Mouse (Mus musculus): ENCODE data around the gene Nostrin. TPM values are rescaled to one million over a fixed set of nuclear protein-coding genes. Genes with fewer than 3 reads are reported as not detected.

The Nostrin gene
- polyA plus RNA-seq, 2 experiments, result 5.0 to 10.0 TPM

DNA sequence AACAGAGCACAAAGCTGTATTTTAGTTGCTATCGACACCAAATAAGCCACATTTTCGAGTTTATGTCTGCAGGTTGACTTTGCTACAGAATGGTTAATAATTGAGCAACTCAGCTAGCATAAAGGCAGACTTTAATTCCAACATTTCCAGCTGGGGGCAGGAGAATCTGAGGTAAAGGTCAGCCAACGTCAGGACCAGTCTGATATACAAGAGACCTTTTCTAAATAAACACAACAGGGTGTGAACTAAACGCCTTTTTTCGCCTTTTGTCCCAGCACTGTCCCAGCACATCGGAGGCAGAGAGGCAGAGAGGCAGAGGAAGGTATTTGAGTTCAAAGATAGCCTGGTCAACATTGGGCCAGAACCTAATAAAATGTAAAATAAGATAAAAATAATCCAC, 69.6 kb downstream of the Nostrin start:
- no peaks in the 10 kb centered on the region for H3K9me3 ChIP-seq (ENCODE audit: control insufficient read depth, low read length)
- peak overlapping the region; percentile 77 for H3K4me2 ChIP-seq (ENCODE audit: low read depth)
- H3K9ac ChIP-seq (replicated peaks), result peak overlapping the region; percentile 74
- H3K27me3 ChIP-seq (ENCODE audit: control insufficient read depth, insufficient read depth, low read length), result no peaks in the 10 kb centered on the region
- peak in 2 of 3 experiments; percentile 9 to 20 for DNase-seq (ENCODE audit: low read depth in 3 of 3, low spot score in 3 of 3)
- peak overlapping the region; percentile 78 to 89 for H3K4me3 ChIP-seq (ENCODE audit: insufficient read depth in 1 of 2, low read depth in 2 of 2, low read length in 2 of 2)
- ATAC-seq (ENCODE audit: insufficient read depth), result no peak
- WGBS (ENCODE audit: insufficient replicate concordance), result 11% methylated on average over 6 of the region's 6 CpGs
- peaks cover 5 to 7% of the 10 kb centered on the region in 2 experiments for H3K4me1 ChIP-seq (replicated peaks; ENCODE audit: control insufficient read depth in 2 of 2, insufficient read depth in 2 of 2, low read length in 1 of 2)
- peak overlapping the region; percentile 26 for H3K27ac ChIP-seq
- TF ChIP-seq CTCF (IDR thresholded peaks at IDR 0.05; ENCODE audit: low read depth) (no peak), EP300 (IDR thresholded peaks at IDR 0.05; ENCODE audit: low read depth) (no peak)
- H3K36me3 ChIP-seq (replicated peaks; ENCODE audit: control insufficient read depth, insufficient read depth, low read depth), result peaks cover 28% of the 10 kb centered on the region

DNA sequence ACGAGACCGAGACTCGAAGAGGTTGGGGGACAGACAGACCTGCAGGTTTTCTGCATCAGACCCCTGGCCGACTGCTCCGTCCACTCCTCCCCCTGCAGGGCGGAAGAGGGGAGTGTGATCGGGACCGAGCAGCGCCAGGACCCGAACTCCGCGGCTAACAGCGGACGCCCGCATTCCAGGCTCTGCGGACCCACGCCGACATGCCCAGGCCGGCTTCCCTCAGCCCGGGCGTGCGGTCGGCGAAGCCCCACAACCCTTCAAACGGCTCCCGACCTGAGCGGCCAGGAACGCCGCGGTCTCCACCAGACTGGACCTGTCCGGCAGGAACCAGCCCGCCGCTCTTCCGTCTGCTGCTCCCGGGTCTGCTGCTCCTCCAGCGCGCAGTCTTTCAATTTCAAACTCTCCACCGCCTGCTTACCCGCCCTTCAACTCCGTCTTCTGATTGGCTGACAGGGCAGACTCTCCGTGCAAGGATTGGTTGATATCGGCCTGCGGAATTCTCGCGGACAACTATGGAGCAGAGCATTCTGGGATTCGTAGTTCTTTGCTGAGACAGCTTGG, 70.3 kb downstream of the Nostrin start, which contains the start of gene Spc25:
Spc25 (minus strand) TSS at position 404 of the 561 bp plus-strand sequence.
- peak; percentile 93 to 94 (median 94) for DNase-seq (ENCODE audit: low read depth in 3 of 3, low spot score in 3 of 3)
- no peaks in the 10 kb centered on the region for H3K9me3 ChIP-seq (ENCODE audit: control insufficient read depth, low read length)
- H3K4me3 ChIP-seq (ENCODE audit: insufficient read depth in 1 of 2, low read depth in 2 of 2, low read length in 2 of 2), result peak within 1 kb of the TSS; percentile 78 to 89
- peak within 1 kb of the TSS; percentile 74 for H3K9ac ChIP-seq (replicated peaks)
- peak; percentile 96 for ATAC-seq (ENCODE audit: insufficient read depth)
- WGBS (ENCODE audit: insufficient replicate concordance), result under 1% methylated on average over 46 of the region's 46 CpGs
- H3K27ac ChIP-seq, result peak within 1 kb of the TSS; percentile 26
- peak within 1 kb of the TSS; percentile 77 for H3K4me2 ChIP-seq (ENCODE audit: low read depth)
- peak; percentile 52 for TF ChIP-seq CTCF (IDR thresholded peaks at IDR 0.05; ENCODE audit: low read depth)
- no peak for TF ChIP-seq EP300 (IDR thresholded peaks at IDR 0.05; ENCODE audit: low read depth)
- peaks cover 5 to 7% of the 10 kb centered on the region in 2 experiments for H3K4me1 ChIP-seq (replicated peaks; ENCODE audit: control insufficient read depth in 2 of 2, insufficient read depth in 2 of 2, low read length in 1 of 2)
- H3K27me3 ChIP-seq (ENCODE audit: control insufficient read depth, insufficient read depth, low read length), result no peaks in the 10 kb centered on the region
- H3K36me3 ChIP-seq (replicated peaks; ENCODE audit: control insufficient read depth, insufficient read depth, low read depth), result peaks cover 25% of the 10 kb centered on the region

DNA sequence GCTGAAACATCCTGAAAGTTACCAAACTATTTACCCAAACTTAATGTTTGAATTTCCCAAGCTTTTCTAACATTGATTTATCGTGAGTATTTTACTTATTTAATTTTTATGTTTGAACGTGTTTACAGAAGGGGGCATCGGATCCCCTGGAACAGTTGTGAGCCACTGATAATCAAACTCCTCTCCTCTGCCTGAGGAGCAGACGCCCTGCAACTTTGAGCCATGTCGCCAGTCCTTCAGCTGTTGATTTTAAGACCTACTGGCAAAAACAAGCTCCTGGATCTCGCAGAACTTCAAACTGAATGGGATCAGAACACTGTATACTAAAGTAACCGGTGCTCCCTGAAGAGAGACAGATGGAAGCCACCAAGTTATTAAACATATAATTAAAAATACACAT, 70.9 kb downstream of the Nostrin start:
- peak overlapping the region; percentile 39 to 78; a peak in 3 of 4 replicates for H3K4me3 ChIP-seq (ENCODE audit: insufficient read depth in 1 of 2, low read depth in 2 of 2, low read length in 2 of 2)
- no peaks in the 10 kb centered on the region for H3K9me3 ChIP-seq (ENCODE audit: control insufficient read depth, low read length)
- ATAC-seq (ENCODE audit: insufficient read depth), result peak; percentile 72
- TF ChIP-seq EP300 (IDR thresholded peaks at IDR 0.05; ENCODE audit: low read depth), result no peak
- no peak for TF ChIP-seq CTCF (IDR thresholded peaks at IDR 0.05; ENCODE audit: low read depth)
- H3K9ac ChIP-seq (replicated peaks), result peak overlapping the region; percentile 52
- peak overlapping the region; percentile 14; the same call in 1 of the 2 replicates for H3K27ac ChIP-seq
- peaks cover 19% of the 10 kb centered on the region for H3K36me3 ChIP-seq (replicated peaks; ENCODE audit: control insufficient read depth, insufficient read depth, low read depth)
- WGBS (ENCODE audit: insufficient replicate concordance), result 11% methylated on average over 7 of the region's 7 CpGs
- no peaks in the 10 kb centered on the region for H3K27me3 ChIP-seq (ENCODE audit: control insufficient read depth, insufficient read depth, low read length)
- peaks cover 5 to 7% of the 10 kb centered on the region in 2 experiments for H3K4me1 ChIP-seq (replicated peaks; ENCODE audit: control insufficient read depth in 2 of 2, insufficient read depth in 2 of 2, low read length in 1 of 2)
- peak; percentile 31 to 44 (median 37) for DNase-seq (ENCODE audit: low read depth in 3 of 3, low spot score in 3 of 3)
- H3K4me2 ChIP-seq (ENCODE audit: low read depth), result peak overlapping the region; percentile 71

DNA sequence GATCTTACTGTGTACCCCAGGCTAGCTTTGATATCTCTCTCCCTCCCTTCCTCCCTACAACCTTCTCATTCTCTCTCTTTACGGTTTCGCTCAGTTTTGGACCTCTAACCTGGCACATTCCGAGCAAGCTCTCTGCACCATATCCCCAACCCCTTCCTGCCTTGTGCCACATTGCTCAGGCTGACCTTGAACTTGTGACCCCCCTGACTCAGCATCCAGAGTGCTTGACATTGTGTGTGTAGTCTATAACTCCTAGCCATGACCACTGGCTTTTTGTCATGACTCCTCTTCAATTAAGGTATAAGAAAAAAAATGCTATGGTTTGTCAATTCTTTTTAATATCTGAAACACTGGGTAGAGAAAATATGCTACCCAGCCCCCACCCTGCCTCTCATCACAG, 74.1 kb downstream of the Nostrin start:
- ATAC-seq (ENCODE audit: insufficient read depth) (no peak), DNase-seq (ENCODE audit: low read depth in 3 of 3, low spot score in 3 of 3) (no peak)
- WGBS (ENCODE audit: insufficient replicate concordance), result 63% methylated on average over 3 of the region's 3 CpGs
- Histone ChIP-seq H3K36me3 (replicated peaks; ENCODE audit: control insufficient read depth, insufficient read depth, low read depth) (no peaks in the 10 kb centered on the region; the same call in 1 of the 2 replicates), H3K27ac (no peak overlapping the region), H3K27me3 (ENCODE audit: control insufficient read depth, insufficient read depth, low read length) (no peaks in the 10 kb centered on the region), H3K4me2 (ENCODE audit: low read depth) (no peak overlapping the region), H3K4me3 (ENCODE audit: insufficient read depth in 1 of 2, low read depth in 2 of 2, low read length in 2 of 2) (no peak overlapping the region), H3K4me1 (replicated peaks; ENCODE audit: control insufficient read depth in 2 of 2, insufficient read depth in 2 of 2, low read length in 1 of 2) (peaks cover 2 to 4% of the 10 kb centered on the region in 2 experiments; a peak in 3 of 4 replicates), H3K9ac (replicated peaks) (no peak overlapping the region), H3K9me3 (ENCODE audit: control insufficient read depth, low read length) (no peaks in the 10 kb centered on the region)
- TF ChIP-seq CTCF (IDR thresholded peaks at IDR 0.05; ENCODE audit: low read depth) (no peak), EP300 (IDR thresholded peaks at IDR 0.05; ENCODE audit: low read depth) (no peak)

DNA sequence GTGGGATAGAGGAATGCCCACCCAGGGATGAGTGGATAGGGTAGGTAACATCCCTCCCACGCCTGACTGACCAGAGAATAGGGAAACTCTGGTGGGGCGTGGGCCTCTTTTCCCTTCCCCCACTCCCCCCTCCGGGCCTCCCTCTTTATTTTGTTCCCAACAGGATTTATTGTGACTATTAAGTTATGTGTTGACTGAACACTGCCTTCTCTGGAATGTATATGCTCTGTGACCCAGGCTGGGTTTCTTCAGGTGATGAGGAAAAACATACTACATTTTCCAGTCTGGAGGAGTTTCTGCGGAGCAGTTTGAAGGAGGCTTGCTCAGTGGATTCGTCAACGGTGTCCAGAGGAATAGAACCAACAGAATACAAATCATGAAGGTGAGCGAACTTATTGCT, 75.2 kb downstream of the Nostrin start, which contains the start of gene G6pc2:
G6pc2 (plus strand) TSS at position 301 of the 400 bp plus-strand sequence.
- DNase-seq (ENCODE audit: low read depth in 3 of 3, low spot score in 3 of 3), result no peak
- no peak within 1 kb of the TSS for H3K4me2 ChIP-seq (ENCODE audit: low read depth)
- no peak within 1 kb of the TSS for H3K9ac ChIP-seq (replicated peaks)
- no peak for ATAC-seq (ENCODE audit: insufficient read depth)
- no peak within 1 kb of the TSS for H3K27ac ChIP-seq
- H3K36me3 ChIP-seq (replicated peaks; ENCODE audit: control insufficient read depth, insufficient read depth, low read depth), result no peaks in the 10 kb centered on the region
- no peaks in the 10 kb centered on the region for H3K27me3 ChIP-seq (ENCODE audit: control insufficient read depth, insufficient read depth, low read length)
- H3K9me3 ChIP-seq (ENCODE audit: control insufficient read depth, low read length), result no peaks in the 10 kb centered on the region
- H3K4me1 ChIP-seq (replicated peaks; ENCODE audit: control insufficient read depth in 2 of 2, insufficient read depth in 2 of 2, low read length in 1 of 2), result peaks cover 2 to 3% of the 10 kb centered on the region in 2 experiments; a peak in 3 of 4 replicates
- no peak for TF ChIP-seq EP300 (IDR thresholded peaks at IDR 0.05; ENCODE audit: low read depth)
- no peak for TF ChIP-seq CTCF (IDR thresholded peaks at IDR 0.05; ENCODE audit: low read depth)
- 57% methylated on average over 7 of the region's 7 CpGs for WGBS (ENCODE audit: insufficient replicate concordance)
- no peak within 1 kb of the TSS for H3K4me3 ChIP-seq (ENCODE audit: insufficient read depth in 1 of 2, low read depth in 2 of 2, low read length in 2 of 2)
